Mouse (Mus musculus) adrenal gland, postnatal 10 days (tissue): ENCODE data around the gene Pld1. TPM values are rescaled to one million over a fixed set of nuclear protein-coding genes. Genes with fewer than 3 reads are reported as not detected.

Experiments
- DNase-seq: peaks from one replicate; pipeline ENCODE4 v3.0.0; 2021; ENCODE audit warnings: mixed read lengths
- total RNA-seq, 2 experiments: library from RNA; stranded (reverse); gene quantifications; 2 replicates each; pipeline ENCODE4 v1.2.3; 2021

Pld1 gene
- total RNA-seq, 2 experiments from 2014 or later = 11.7 to 12.6 TPM

DNA sequence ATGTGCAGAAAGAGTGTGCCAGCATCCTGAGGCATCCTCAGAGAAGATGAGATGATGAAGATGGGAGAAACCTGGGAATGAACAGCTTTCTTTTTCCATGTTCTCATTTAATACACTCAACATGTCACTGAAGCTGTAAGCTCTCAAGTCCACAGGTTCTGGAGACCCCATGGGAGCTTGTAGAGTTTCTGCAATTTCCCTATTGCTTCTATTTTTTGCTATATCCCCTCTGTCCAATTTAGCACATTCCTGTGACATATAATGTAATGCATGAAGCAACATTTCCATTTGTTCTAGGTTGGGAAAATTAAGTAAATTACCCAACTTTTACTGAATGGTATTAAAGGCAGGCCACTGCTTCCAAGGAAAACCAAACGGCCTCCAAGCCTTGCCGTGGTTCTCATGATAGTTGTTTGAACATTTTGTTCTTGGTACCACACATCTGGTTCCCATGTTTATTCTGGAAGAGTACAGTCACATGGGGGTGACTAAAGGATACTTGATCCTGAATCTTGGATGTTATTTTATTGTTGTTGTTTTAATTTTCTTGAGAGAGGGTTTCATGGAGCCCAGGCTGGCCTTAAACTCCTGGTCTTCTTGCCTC lies 52.7 kb downstream of the Pld1 start:
- no peak for DNase-seq

DNA sequence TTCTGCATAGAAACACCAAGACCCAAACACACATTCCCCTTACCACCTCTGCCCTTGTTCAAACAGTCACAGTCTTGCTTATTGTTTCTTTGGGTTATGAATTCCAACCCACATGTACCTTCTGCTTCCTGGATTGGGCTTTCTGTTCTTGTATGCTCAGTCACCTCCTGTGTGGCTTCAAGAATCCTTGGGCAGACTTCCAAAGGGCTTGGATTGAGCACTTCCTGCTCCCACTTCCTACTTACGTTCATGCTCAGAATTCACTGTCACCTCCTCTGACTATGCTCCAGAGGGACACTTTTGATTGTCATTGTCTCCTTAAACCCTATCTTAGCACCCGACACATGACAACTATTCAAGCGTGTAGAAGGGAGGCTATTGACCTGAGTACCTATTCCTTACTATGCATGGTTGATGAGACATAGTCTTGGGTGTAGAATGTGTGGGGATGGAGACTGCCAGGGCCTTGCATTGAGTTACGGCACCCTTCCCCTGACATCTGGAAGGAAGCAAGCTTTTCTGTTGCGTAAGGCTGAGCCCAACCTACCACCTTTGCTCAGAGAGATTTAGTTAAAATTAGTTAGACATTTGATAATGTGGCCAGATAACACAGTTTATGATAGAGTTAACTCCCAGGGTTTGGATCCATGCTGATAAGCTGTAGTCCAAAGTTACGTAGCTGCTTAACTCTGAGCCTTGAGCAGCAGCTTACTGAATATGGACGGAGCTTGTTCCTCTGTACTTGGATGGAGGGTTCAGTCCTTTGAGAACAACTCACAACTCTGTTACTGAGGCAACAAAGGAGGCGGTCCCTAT lies 55.9 kb downstream of the Pld1 start:
- no peak for DNase-seq

DNA sequence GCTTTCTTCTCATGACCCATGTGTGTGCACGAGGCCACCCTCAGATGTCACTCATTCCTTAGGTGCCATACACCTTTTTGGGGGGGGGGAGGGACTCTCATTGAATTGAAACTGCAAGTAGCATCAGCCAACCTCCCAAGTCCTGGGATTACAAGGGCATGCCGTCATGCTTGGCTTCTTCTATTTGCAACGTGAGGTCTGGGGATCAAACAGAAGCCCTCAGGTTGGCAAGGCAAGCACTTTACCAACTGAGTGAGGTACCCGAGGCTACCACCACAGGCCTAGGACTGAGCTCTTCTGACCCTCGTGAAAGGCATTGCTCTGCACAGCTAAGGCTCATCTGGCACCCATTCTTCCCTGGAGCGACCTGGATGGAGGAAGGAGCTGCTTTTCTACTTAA lies 65.8 kb downstream of the Pld1 start:
- DNase-seq = no peak

DNA sequence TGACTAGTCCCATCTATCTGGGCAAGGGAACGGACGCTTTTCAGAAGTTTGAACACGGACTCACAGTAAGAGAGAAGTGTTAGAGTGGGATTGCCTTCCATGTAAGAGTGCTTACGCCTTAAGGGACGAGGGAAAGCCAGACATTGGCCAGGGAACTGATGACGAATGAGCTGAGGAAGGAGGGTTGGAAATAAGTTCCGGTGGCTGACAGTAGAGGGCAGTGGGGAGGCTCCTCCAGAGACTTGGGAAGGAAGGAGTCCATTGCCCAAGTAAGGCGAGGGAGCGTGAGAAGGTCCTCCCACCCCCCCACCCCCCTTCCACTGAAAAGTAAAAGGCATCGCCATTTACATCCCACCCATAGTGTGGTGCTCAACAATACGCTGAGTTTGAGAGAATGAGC lies 69.2 kb downstream of the Pld1 start:
- DNase-seq = no peak

DNA sequence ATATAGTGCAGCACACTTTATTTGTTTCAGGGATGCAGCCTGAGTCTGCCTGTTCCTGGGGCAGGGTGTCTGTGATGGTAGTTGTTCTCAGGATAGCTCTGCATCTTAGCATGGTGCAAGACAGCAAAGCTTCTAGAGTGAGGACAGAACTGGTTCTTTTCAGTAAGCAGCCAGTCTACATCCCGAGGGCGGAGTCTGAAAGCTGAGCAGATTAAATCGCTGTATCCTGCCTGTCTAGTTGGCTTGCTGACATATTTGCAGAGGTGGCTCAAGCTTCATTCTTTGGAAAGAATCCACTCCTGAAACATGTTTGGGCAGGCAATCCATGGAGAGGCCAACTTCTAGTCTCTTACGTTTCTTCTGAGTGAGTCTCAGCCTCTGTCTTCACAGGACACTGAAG lies 69.9 kb downstream of the Pld1 start:
- no peak for DNase-seq

DNA sequence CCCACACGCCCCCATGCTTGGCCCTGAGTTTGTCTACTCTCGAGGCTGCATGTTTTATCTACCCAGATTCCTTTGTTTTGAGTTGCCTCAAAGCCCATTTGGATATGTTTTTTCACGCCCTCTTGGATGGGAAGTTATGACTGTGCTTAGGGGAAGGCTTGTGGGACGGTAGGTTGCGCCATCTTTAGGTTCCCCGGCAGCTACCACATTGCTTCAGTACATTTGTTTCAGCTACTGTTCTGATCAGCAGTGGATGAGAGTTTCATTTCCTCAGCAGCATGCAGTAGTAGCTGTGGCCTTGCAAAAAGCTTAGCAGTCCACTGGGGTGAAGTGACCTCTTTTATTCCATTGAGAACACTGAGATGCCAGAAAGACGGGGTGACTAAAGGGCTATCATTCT lies 73.7 kb downstream of the Pld1 start:
- no peak for DNase-seq

DNA sequence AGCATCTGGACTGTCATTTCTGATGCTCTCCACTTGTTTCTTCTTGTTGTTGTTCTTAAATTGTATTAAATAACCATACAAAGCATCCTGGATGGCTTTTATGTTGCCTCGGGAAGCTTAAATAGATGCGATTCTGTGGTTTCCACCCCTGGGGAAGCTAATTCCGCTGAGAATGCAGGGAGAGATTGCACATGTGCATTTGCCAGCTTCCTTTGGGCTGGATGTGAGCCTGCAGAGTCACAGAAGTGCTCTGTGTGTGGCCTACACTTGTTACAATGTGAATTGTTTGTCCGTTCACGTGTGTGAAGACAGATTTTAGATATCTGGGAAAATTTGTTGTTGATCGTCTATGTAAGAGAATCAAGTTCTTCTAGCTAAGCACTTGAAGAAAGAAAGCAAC lies 74.9 kb downstream of the Pld1 start:
- DNase-seq = no peak

DNA sequence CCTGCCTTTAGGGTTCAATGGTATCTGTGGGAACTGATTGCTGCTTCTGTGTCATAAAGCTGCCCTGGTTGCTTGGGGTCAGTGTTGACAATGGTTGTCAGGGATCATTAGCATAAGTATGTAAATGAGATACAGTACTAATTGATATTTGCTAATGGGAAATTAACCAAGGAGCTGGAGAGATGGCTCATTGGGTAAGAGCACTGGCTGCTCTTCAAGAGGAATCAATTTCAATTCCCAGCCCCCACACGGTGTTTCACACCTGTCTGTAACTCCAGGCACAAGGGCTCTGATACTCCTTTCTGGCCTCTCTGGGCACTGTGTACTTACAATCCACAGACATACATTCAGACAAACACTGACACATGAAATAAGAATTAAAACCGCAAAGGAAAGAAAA lies 78.5 kb downstream of the Pld1 start:
- DNase-seq = no peak

DNA sequence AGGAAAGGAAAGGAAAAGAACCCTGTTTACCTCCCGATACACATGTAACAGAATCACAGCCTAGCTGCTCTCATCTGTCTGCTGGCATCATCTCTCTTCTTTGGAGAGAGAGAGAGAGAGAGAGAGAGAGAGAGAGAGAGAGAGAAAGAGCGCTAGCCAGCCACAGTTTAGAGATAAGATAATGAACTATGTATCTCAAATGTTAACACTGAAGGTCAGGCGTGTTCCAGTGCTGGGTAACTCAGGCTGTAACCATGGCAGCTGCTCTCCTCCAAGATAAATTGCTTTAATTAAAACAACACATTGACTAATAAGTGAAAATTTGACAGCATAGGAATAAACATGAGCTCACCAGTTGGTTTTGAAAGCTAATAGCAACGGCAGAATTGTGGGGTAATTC lies 81.2 kb downstream of the Pld1 start:
- DNase-seq = no peak

DNA sequence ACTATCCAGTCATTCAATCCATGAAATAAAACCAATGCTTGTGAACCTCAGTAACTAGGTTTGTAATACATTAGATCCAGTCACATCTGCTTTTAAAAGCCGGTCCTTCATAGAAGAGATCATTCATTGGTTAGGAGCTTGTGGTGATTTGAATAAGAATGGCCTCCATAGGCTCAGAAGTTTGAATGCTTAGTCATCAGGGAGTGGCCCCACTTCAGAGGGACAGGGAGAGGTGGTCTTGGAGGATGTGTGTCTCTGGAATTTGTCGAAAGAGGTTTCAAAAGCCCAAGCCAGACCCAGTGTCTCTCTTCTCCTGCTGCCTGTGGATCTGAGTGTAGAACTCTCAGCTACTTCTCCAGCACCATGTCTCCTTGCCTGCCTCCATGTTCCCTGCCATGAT lies 81.9 kb downstream of the Pld1 start:
- no peak for DNase-seq

DNA sequence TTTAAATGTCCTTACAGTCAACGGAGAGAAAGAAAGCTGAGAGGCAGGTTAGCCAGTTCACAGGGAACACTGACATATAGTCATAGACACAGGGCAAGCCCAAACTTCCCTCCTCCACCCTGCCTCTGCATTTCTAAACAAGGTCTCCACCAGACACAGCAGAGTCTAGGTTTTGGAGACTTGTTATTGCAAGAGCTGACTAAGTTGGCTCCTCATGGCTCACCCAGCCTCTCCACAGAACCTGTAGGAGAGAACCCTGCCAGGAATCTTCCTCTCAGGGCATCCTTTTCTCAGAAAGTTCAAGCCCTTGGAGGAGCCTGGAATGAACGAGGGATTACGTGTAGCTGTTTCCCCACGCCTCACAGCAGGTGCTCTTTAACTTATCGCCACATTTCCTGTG lies 83.7 kb downstream of the Pld1 start:
- no peak for DNase-seq

DNA sequence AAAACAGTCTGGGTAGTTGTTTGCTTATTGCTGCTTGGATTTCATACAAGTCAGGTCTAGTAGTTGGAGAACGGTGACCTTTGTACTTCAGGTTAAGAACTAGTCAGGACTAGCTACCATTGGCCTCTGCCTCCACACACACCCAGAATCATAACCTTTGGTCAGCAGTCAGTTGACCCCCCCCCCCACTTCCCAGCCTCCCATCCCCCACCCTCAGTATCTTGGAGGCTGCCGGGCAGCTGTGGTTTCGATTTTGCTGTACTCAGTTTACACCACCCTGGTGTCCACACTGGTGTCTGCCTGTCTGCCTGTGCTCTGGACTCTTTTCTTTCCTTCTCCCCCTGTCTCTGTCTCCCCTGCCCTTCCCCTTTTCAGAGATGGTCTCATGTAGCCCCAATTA lies 88.4 kb downstream of the Pld1 start:
- no peak for DNase-seq

DNA sequence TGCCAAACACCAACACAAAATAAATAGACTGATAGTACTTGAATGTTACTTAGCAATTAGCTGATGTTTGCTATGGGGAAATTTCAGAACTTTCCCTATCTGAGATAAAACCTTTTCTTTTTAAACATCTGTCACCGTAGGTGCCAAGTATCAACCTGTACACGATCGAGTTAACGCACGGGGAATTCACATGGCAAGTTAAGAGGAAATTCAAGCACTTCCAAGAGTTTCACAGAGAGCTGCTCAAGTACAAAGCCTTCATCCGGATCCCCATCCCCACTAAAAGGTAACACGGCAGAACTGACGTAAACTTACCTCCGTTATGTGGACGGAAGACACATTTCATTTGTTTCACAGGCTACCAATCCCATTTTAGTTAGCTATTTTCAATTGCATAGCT lies 90.0 kb downstream of the Pld1 start:
- DNase-seq = no peak

DNA sequence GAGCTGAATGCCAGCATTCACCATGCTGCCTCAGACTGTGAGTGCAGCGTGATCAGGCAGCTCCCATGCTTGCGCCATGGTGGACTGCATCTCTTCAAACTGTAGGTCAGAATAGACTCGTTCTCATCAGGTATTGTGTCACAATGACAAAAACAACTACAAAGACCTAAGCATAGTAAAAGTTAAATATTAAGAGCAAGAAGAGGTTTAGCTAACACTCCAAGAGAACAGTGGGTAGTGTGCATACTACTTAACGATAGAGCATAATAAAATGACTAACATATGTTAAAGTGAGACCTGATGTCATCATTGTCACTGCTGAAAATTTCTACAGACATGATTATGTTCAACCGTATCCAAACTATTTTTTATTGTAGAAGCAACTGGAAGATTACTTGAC lies 92.4 kb downstream of the Pld1 start:
- DNase-seq = no peak

DNA sequence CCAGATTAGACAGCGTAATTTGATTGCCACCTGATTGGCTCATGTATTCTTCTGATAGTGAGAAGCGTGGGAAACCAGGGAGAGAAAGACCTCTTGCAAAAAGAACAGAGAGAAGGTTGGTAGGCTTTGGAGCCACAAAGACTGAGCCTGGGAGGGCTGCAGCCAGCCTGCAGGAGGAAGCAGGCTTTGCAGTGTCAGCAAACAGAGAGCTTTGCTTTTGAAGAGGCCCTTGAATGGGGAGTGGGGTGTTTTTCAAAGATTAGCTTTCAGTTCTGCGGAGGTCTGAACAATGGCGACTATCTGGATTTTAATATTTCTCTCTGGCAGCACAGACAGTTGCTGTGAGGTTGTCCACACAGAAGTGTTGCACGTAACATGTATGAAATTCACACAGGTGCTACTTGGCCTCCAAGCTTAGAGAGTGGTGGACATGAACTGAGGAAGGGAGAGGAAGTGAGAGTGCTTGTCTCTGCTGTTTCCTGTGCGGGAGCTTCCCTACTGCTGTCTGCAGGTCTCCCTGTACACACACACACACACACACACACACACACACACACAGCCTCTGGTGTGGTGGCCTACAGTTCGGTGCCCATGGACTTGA lies 93.2 kb downstream of the Pld1 start:
- DNase-seq = no peak

DNA sequence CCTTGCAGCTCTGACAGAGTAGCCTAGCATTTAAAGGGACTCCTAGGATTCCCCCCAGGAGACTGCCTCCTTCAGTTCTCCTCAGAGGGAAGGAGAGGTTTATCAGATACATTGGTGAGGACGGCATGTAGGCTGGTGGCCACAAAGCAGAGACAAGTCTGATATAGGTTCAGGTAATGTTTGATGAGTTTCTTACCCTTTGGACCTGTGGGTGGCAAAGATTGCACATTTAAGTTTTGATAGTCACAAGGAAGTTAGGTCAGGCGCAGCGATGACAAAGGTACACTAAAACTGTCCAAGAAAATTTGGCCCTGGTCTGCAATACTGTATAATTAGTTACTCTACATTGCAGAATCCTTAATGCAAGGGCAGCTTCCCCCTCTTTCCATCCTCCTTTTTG lies 95.4 kb downstream of the Pld1 start:
- DNase-seq = no peak

DNA sequence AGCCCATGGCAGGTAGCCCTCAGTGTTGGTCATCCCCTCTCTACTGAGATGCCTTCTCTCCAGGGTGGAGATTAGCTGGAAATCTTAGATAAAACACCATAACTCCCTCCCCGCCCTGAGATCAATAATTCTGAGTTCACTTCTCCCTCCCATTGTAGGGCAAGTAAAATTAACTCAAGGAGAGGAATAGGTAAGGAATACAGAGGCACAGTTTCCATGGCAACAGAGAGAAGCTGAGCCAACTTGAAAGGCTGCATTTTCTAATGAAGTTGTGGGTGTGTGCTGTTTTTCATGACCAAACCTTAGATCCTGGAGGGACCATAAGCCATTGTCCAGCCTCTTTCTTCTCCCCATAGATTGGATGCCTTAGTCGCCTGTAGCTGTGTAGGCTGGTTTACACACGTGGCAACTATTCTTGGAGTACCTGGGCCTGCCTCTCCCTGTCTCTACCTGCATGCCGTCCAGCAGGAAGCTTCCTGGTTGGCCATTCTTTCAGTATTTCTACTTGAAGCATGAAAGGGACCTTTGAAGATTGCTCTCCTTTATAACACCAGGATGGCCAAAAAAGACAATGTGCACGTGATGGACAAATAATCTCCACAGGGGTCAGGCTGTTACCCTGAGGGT lies 96.3 kb downstream of the Pld1 start:
- no peak for DNase-seq

DNA sequence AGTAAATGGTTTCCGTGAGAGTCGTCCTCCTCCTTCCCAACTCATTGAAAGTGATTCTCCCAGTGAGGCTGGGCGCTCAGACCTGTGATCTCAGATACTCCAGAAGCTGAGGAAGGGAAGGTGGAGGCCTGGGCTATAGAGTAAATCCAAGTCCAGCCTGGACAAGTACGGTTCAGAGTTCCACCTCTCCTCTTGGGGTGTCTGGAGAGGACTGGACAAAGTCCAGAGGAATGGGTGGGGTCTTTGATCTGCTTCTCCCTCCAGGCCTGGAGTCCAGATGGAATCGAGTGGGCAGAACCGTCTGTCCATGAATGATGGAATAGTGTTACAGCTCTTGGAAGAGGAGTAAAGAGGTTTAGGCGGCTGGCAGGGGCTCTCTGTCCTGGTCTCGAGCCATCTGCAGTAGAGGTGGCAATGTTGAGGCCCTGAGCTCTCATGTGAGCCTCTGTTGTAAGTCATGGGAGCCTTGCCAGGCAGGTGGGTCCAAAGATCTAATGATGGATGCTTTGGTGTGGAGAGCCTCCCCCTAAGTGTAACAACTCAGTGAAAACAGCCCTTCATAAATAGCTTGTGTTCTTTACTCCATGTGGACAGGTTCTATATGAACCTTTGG lies 98.9 kb downstream of the Pld1 start:
- no peak for DNase-seq

DNA sequence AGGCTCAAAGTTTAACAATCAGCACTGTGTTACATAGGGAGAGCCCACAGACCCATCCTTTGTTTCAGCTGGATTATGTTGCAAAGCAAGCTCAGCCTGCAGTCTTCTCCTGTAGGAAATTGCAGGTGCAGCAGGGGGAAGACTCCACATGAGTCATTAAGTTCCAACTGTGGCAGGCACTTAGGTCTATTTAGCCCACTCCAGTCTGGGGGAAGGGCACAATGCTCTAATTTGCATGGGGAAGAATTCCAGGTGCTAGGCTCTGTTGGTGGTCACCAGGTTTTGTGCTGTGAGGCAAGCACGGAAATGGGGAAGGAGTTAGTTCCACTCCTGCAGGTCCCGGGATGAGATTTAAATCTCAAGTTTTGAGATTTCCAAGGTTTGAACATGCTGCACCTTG lies 99.6 kb downstream of the Pld1 start:
- no peak for DNase-seq

DNA sequence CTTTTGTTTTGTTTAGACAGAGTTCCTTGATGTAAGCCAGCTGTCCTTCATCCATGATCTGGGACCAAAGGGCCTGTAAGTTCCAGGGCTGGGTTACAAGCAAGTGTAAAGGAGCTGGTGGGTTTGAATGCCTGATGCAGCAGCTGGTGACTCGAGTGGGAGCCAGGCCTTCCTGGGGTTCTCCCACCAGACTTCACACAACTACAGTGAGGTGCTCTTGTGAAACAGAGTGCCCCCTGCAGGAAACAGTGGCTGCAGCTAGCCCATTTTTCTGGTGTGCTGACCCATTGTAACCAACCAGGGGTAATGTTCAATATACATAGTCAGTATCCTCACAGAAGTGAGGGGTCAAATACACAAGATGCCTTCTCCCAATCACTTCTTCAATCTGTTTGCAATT lies 101.3 kb downstream of the Pld1 start:
- no peak for DNase-seq

DNA sequence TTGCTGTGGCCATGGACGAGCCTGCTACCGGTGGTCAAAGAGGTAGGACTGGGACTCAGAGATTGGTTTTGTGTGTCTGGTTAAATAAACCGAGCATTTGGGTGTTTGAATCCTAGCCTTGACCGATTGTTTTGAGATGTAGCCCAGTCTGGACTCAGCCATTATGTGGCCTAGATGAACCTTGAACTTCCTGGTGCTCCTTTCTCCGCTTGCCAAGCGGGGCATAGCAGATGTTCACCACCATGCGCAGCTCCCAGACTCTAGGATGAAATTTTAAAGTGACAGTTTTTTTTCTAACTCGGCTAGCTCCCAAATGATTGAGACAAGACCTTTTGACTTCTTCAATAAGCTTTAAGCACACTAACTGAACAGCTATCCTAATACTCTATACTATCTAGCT lies 102.7 kb downstream of the Pld1 start:
- DNase-seq = no peak

DNA sequence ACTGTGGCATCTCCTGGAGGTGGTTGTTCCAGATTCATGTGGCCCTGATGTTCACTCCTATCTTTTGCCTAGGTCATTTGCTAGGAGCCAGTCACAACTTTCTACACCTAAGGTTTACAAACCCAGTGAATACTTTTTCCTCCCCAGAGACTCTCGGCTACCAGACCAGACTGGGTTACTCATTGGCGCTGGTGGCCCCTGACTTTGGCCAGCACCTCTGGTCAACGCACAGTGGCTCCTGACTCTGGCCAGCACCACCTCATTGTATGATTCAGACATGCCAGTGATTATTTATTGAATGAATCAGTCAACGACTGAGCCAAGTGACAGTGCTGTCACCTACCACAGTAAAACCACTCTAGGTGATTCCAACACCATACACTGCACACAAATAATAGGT lies 103.9 kb downstream of the Pld1 start:
- no peak for DNase-seq

DNA sequence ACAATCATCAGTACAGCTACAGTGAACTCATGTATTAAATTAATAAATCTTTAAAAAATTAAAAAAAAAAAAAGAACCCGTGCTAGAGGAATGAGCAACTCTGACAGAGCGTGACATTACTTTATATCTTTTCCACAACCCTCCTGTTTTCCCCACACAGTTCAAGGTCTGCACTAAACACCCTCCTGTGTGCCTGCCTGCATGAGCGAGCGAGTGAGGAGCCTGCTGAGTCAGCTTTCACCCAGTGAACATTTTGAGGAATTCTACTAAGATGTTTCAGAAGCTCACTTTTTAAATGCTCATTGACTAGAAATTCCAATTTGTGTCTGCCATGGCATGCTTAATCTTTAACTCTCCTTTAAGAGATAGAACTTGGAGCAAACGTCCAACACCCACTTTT lies 109.1 kb downstream of the Pld1 start:
- no peak for DNase-seq
